Mouse (Mus musculus) lung, postnatal 25 days (tissue): ENCODE data around the gene Etv2.

Source experiments
- DNase-seq: peaks from one replicate; pipeline ENCODE4 v3.0.0; 2022; ENCODE audit warnings: low spot score

The Etv2 gene

GRCm38 (mm10) chr7:30588676-30589434, 46.8 kb downstream of the Etv2 start, which contains the start of gene Kmt2b:
Gene Kmt2b (minus strand): TSS chr7:30588726.
- DNase-seq, result peak; percentile 98

- no peak for DNase-seq
Measured at GRCm38 (mm10) chr7:30587842-30588667, 47.6 kb downstream of the Etv2 start.

- DNase-seq, result no peak
Measured at GRCm38 (mm10) chr7:30586455-30587020, 49.1 kb downstream of the Etv2 start.

GRCm38 (mm10) chr7:30585170-30585569, 50.5 kb downstream of the Etv2 start:
- no peak for DNase-seq

DNA sequence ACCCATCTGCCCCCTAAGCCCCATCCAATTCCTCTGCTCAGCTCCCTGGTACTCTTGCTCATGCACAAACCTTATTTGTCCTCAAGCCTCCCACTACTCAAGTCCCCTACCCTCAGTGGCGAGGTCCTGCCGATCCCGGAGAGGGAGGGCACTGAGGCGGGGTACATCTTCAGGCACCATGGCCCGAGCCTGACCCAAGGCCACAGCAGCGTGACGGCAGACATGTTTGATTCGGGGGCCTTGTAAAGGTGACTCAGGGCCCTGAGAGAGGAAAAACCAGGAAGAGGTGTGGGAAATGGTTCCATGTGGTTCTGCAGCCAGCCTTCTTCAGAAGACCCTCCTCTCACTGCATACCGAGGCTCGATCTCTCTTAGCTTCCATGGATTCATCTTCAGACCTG, 51.3 kb downstream of the Etv2 start:
- no peak for DNase-seq
